Mouse (Mus musculus) midbrain, embryonic 10.5 days (tissue): ENCODE measurements around the gene E330009J07Rik. TPM values are rescaled to one million over a fixed set of nuclear protein-coding genes. Genes with fewer than 3 reads are reported as not detected.

Source experiments
- DNase-seq: peaks from one replicate; pipeline ENCODE4 v3.0.0-alpha.2; 2017; ENCODE audit warnings: low spot score
- H3K27ac ChIP-seq: fragments of 300-500 bp; sonication (generic); replicated peaks from 2 replicates; pipeline ENCODE4 v1.5.1; 2016; ENCODE audit warnings: mild to moderate bottlenecking
- H3K27me3 ChIP-seq: fragments of 300-500 bp; sonication (generic); 2 replicates; pipeline ENCODE4 v1.6.1; 2016; ENCODE audit warnings: low read depth, mild to moderate bottlenecking; ENCODE audit not compliant: poor library complexity, severe bottlenecking
- H3K36me3 ChIP-seq: fragments of 300-500 bp; sonication (generic); 2 replicates; pipeline ENCODE4 v1.6.1; 2016; ENCODE audit warnings: mild to moderate bottlenecking, moderate library complexity
- H3K4me1 ChIP-seq: fragments of 300-500 bp; sonication (generic); 2 replicates; pipeline ENCODE4 v1.6.1; 2016
- H3K4me3 ChIP-seq: fragments of 300-500 bp; sonication (generic); 2 replicates; pipeline ENCODE4 v1.5.1; 2016; ENCODE audit warnings: mild to moderate bottlenecking, moderate library complexity
- H3K9me3 ChIP-seq: fragments of 300-500 bp; sonication (generic); replicated peaks from 2 replicates; pipeline ENCODE4 v1.6.1; 2016; ENCODE audit warnings: mild to moderate bottlenecking
- WGBS: fragments of 180-500 bp; shearing (Covaris S2); methylation state at CpG from one replicate; pipeline ENCODE4 v1.1.7; 2016; 5-methylcytosine and 5-hydroxymethylcytosine counted together
- polyA plus RNA-seq: library from polyadenylated mRNA; unstranded; fragments of >200 nt; fragmentation: Nextera tagmentation; extraction: Ambion mirVana; gene quantifications from 2 replicates; pipeline ENCODE4 v1.2.1, GENCODE M21; 2016

The E330009J07Rik gene
- polyA plus RNA-seq, 1 experiment from 2014 or later = 12.2 TPM

DNA sequence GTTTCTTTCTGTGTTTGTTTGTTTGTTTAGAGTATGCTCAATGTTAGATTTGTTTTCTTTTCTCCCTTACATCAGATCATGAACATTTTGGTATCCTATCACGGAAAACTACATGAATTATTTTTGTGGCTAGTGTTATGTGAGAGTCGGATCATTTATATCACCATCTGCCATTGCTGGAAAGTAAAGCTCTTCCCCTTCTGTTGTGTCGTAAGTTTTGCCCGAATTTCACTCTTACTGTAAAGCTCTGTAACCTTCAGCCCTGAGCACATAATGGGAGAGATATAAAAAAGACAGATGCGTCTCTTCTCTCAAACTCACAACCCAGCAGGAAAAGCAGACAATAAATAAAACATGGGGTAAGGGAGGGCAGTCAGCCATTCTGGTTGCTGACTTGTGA is 3.0 kb upstream of the E330009J07Rik start, which contains the start of gene Wee2:
TSS of gene Wee2 (plus strand) at position 153 of the 400 bp plus-strand sequence.
- Histone ChIP-seq H3K27ac (no peak within 1 kb of the TSS), H3K36me3 (no peaks in the 10 kb centered on the region), H3K9me3 (no peaks in the 10 kb centered on the region), H3K4me1 (peaks cover 13% of the 10 kb centered on the region), H3K4me3 (no peak within 1 kb of the TSS), H3K27me3 (peaks cover 49% of the 10 kb centered on the region)
- 81% methylated on average over 5 of the region's 5 CpGs for WGBS
- no peak for DNase-seq

DNA sequence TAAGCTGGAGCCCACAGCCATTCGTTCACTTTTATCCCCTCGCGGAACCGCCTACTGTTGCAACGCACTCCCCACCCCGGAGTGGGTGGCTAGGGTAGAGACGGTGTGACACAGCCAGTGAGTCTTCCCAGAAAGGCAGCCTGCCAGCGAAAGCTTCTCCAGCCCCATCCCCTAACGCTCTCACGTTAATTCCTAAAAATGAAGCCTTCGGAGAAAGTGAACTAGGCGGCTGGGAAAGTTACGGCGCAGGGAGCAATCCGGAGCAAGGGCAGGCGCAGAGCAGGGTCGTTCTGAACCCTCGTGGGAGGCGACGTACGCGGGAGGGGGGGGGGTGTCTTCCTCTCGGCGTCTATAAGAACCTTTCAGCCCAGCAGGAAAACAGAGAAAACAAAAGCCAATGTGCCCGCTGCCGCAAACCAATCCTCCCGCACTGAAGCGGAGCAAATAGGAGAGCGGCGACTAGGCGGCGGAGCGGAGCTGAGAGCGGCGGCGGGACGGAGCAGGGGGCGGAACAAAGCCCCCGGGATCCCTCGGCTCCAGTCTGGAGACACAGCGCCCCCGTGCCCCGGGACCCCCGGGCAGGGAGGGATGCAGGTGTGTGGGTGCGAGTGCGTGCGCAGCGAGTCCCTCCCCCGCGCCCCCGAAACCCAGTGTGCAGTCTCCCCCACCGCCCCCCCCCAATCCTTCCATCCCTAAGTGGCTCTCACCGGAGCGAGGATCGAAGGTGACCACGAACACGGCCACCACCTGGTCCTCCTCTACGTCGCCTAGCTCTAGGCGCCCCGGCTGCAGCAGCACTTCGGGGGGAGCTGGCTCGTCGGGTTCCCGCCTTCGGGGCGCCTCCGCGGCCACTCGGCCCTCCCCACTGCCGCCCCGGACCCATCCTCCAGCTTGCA is 536 bp downstream of the E330009J07Rik start:
- DNase-seq = peak; percentile 71
- peaks cover 38% of the 10 kb centered on the region for H3K27me3 ChIP-seq
- peak overlapping the region; percentile 94 for H3K27ac ChIP-seq
- H3K36me3 ChIP-seq = no peaks in the 10 kb centered on the region
- no peaks in the 10 kb centered on the region for H3K9me3 ChIP-seq
- peaks cover 17% of the 10 kb centered on the region for H3K4me1 ChIP-seq
- WGBS = under 1% methylated on average over 71 of the region's 72 CpGs
- H3K4me3 ChIP-seq = peak overlapping the region; percentile 92

DNA sequence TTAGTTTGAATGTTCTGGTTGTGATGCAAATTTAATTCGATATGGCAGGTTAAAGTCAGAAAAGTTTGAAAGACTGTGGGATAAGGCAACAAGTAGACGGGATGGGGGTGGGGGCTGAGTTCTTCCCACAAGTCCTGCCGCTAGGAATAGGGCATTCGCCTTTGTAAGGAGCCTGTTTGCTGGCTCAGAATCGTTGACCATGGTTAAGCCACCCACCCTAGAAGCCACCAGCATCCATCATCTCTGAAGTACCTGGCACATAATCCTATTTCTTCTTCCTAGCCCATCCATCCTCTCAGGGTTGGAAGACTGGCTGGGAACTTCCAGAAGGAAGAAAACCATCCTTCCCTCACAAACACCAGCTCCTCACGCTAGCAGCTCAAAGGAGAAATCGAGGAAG is 1.2 kb downstream of the E330009J07Rik start:
- Histone ChIP-seq H3K4me3 (peak overlapping the region; percentile 92), H3K27ac (peak overlapping the region; percentile 94), H3K27me3 (peaks cover 32% of the 10 kb centered on the region), H3K9me3 (no peaks in the 10 kb centered on the region), H3K4me1 (peaks cover 24% of the 10 kb centered on the region), H3K36me3 (no peaks in the 10 kb centered on the region)
- WGBS = 6% methylated on average over 7 of the region's 7 CpGs
- DNase-seq = no peak

- Histone ChIP-seq H3K4me1 (peaks cover 27% of the 10 kb centered on the region), H3K27me3 (peaks cover 14% of the 10 kb centered on the region), H3K4me3 (no peak overlapping the region), H3K27ac (no peak overlapping the region), H3K9me3 (no peaks in the 10 kb centered on the region), H3K36me3 (no peaks in the 10 kb centered on the region)
- no peak for DNase-seq
- WGBS = 91% methylated on average over 17 of the region's 17 CpGs
Measured at GRCm38 (mm10) chr6:40432346-40433275, 3.3 kb downstream of the E330009J07Rik start.

DNA sequence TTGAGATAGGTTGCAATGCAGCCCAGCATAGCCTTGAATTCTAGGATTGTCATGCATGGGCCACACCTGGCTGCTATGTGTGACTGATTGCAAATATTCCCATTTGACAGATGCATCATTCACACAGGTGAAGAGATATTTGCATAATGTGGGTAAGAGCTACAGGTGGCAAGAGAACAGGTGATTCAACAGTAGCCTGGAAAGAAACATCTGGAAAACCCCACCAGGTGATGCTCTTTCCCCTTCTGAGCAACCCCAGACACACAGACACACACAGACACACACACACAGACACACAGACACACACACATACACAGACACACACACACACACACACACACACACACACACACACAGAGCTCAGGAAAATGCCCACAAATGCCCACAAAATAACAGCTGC is 4.1 kb downstream of the E330009J07Rik start:
- Histone ChIP-seq H3K9me3 (no peaks in the 10 kb centered on the region), H3K27ac (no peak overlapping the region), H3K27me3 (peaks cover 6% of the 10 kb centered on the region), H3K36me3 (no peaks in the 10 kb centered on the region), H3K4me1 (peaks cover 27% of the 10 kb centered on the region), H3K4me3 (no peak overlapping the region)
- no peak for DNase-seq

GRCm38 (mm10) chr6:40431356-40431755 is 4.6 kb downstream of the E330009J07Rik start:
- DNase-seq = no peak
- Histone ChIP-seq H3K4me1 (peaks cover 27% of the 10 kb centered on the region), H3K27me3 (peaks cover under 1% of the 10 kb centered on the region; the same call in 1 of the 2 replicates), H3K4me3 (no peak overlapping the region), H3K9me3 (no peaks in the 10 kb centered on the region), H3K36me3 (no peaks in the 10 kb centered on the region), H3K27ac (no peak overlapping the region)
- WGBS = 64% methylated on average over 4 of the region's 4 CpGs

DNA sequence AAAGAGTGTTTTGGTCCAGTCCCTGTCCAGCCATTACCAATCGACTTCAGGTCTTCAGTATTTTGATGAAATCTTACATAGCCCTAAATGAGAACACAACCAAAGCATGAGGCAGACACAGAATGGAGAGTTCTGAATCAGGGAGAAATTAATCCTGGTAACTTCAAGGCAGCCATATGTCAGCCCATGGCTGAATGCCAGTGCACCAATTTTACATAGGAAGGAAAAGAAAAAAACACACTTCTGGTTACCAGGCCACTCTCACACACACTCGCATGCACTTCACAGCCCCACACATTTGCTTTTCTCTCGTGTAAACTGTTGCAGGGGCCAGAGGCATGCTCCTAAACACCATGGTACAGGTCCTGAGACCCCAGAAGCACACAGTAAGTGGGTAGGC is 5.1 kb downstream of the E330009J07Rik start:
- H3K9me3 ChIP-seq = no peaks in the 10 kb centered on the region
- 87% methylated on average over 3 of the region's 3 CpGs for WGBS
- H3K27ac ChIP-seq = no peak overlapping the region
- H3K4me1 ChIP-seq = peaks cover 27% of the 10 kb centered on the region
- H3K36me3 ChIP-seq = no peaks in the 10 kb centered on the region
- DNase-seq = no peak
- H3K27me3 ChIP-seq = no peaks in the 10 kb centered on the region
- no peak overlapping the region for H3K4me3 ChIP-seq

DNA sequence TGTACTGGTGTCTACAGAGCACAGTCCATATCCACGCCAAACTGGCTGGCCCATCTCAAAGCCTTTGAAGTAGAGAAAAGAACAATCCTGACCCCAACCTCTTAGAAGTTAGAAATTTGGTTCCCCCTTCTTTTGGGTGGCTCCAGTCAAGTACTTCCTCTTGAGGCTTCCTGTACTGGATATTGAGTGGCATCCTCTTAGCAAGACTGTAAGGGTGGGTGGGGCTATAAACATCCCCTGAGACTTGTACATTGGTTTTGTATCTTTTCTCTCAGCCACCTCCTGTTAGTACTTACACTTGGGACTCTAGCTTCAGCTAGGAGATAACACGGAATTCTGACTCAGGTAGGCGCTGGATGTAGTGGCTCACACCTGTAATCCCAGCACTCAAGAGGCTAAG is 5.7 kb downstream of the E330009J07Rik start:
- H3K27ac ChIP-seq = no peak overlapping the region
- H3K4me3 ChIP-seq = no peak overlapping the region
- no peaks in the 10 kb centered on the region for H3K27me3 ChIP-seq
- no peak for DNase-seq
- no peaks in the 10 kb centered on the region for H3K9me3 ChIP-seq
- WGBS = 93% methylated on average over 3 of the region's 3 CpGs
- peaks cover 27% of the 10 kb centered on the region for H3K4me1 ChIP-seq
- H3K36me3 ChIP-seq = no peaks in the 10 kb centered on the region

- Histone ChIP-seq H3K4me1 (peaks cover 20% of the 10 kb centered on the region), H3K4me3 (no peak overlapping the region), H3K27me3 (no peaks in the 10 kb centered on the region), H3K9me3 (no peaks in the 10 kb centered on the region), H3K36me3 (no peaks in the 10 kb centered on the region), H3K27ac (no peak overlapping the region)
- 70% methylated on average over 4 of the region's 4 CpGs for WGBS
- DNase-seq = no peak
Measured at GRCm38 (mm10) chr6:40429521-40429931, 6.4 kb downstream of the E330009J07Rik start.

DNA sequence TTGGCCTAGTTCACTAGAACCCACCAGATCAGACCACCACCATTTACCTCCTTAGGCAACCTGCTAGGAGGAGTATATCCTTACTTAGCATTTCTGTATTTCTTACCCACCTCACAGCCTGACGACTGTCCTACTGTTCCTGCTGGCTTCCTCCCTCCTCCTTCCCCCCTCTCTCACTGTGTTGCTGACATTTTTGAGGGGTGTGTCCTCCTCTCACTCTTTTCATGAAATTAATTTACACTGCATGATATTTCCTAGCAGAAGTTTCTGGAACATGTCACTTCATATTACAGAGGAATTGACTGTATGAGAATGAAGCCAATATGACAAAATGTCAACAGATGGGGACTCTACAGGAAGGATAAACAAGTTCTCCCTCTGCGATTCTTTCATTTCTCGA is 7.2 kb downstream of the E330009J07Rik start:
- Histone ChIP-seq H3K27me3 (no peaks in the 10 kb centered on the region), H3K9me3 (no peaks in the 10 kb centered on the region), H3K27ac (no peak overlapping the region), H3K4me1 (peaks cover 13% of the 10 kb centered on the region), H3K4me3 (no peak overlapping the region), H3K36me3 (no peaks in the 10 kb centered on the region)
- WGBS = 81% methylated on average over 3 of the region's 3 CpGs
- no peak for DNase-seq

GRCm38 (mm10) chr6:40427441-40427840 is 8.5 kb downstream of the E330009J07Rik start:
- Histone ChIP-seq H3K4me1 (peaks cover 11% of the 10 kb centered on the region), H3K27ac (no peak overlapping the region), H3K27me3 (no peaks in the 10 kb centered on the region), H3K9me3 (no peaks in the 10 kb centered on the region), H3K4me3 (no peak overlapping the region), H3K36me3 (peaks cover 2% of the 10 kb centered on the region; the same call in 1 of the 2 replicates)
- DNase-seq = no peak
- WGBS = 92% methylated on average over 7 of the region's 7 CpGs

DNA sequence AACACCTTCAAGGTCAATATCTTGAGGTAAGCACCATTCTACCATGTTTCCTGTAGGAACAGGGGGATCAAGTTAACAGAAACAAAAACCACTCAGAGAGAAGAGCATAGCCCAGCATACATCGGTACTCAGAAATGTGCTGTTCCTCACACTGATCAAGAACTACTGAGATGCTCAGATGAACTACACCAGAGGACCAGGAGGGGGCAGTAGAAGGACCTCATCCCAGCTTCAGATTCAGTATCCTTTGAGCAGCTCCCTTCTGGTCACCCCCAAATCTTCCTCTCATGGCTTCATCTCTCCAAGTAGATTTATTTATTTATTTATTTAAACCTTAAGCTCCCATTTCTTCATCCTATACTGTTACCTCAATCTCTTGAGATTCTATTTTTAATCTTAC is 12.2 kb downstream of the E330009J07Rik start:
- Histone ChIP-seq H3K27me3 (no peaks in the 10 kb centered on the region), H3K9me3 (no peaks in the 10 kb centered on the region), H3K4me1 (no peaks in the 10 kb centered on the region), H3K4me3 (no peak overlapping the region), H3K27ac (no peak overlapping the region), H3K36me3 (peaks cover 18% of the 10 kb centered on the region)
- peak; percentile 37 for DNase-seq
- 62% methylated on average over 1 of the region's 1 CpGs for WGBS
